Mouse (Mus musculus): ENCODE data around the gene Cachd1. TPM values are rescaled to one million over a fixed set of nuclear protein-coding genes. Genes with fewer than 3 reads are reported as not detected.

The Cachd1 gene
- polyA plus RNA-seq, 1 experiment from 2014 or later, result 4.2 TPM

DNA sequence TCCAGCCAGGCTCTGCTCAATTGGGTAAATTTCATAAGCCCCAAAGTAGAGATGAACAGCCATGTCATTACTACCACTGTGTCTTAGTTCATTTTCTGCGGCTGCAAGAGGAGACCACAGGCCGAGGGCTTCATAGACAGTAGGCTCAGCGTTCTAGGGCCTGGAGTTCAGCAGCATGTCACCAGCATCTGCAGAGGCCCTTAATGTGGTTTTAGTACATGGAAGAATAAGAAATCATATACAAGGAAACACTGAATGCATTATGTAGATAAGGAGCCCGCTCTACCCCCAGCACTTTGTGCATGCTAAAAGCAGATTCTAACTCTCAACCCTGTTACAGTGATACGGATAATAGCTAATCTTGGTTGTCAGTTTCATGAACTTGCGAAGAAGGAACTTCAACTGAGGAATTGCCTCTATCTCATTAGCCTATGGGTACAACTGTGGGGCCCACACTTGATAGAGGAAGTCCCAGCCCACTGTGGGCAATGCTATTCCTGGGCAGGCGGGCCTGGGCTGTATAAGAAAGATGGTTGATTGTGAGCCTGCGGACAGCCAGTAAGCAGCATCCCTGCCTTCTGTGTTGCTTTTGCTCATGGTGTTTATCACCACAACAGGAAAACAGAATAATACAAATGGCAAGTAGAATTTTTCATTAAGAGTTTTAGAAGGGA lies 110.4 kb downstream of the Cachd1 start:
- no peak for TF ChIP-seq EP300 (IDR thresholded peaks at IDR 0.05; ENCODE audit: low read depth)
- no peak for TF ChIP-seq CTCF (IDR thresholded peaks at IDR 0.05; ENCODE audit: low read depth)
- H3K9ac ChIP-seq (replicated peaks), result no peak overlapping the region
- 0 out of 2 replicates have a peak, but pooled peaks cover 5% of the 10 kb centered on the region for H3K4me1 ChIP-seq (ENCODE audit: insufficient read depth)
- peak; percentile 53 for ATAC-seq
- peak overlapping the region; percentile 40; the same call in 1 of the 2 replicates for H3K27ac ChIP-seq (ENCODE audit: low read depth)
- WGBS (ENCODE audit: insufficient replicate concordance), result 36% methylated on average over 8 of the region's 8 CpGs
- H3K9me3 ChIP-seq (ENCODE audit: low read length), result no peaks in the 10 kb centered on the region
- no peak overlapping the region for H3K4me3 ChIP-seq (ENCODE audit: low read depth, low read length)
- peak; percentile 22 for DNase-seq
- H3K4me2 ChIP-seq (ENCODE audit: low read depth, low read length), result no peak overlapping the region
- no peaks in the 10 kb centered on the region for H3K36me3 ChIP-seq (replicated peaks; ENCODE audit: insufficient read depth, low read length)
- H3K27me3 ChIP-seq (ENCODE audit: insufficient read depth, low read length), result no peaks in the 10 kb centered on the region

DNA sequence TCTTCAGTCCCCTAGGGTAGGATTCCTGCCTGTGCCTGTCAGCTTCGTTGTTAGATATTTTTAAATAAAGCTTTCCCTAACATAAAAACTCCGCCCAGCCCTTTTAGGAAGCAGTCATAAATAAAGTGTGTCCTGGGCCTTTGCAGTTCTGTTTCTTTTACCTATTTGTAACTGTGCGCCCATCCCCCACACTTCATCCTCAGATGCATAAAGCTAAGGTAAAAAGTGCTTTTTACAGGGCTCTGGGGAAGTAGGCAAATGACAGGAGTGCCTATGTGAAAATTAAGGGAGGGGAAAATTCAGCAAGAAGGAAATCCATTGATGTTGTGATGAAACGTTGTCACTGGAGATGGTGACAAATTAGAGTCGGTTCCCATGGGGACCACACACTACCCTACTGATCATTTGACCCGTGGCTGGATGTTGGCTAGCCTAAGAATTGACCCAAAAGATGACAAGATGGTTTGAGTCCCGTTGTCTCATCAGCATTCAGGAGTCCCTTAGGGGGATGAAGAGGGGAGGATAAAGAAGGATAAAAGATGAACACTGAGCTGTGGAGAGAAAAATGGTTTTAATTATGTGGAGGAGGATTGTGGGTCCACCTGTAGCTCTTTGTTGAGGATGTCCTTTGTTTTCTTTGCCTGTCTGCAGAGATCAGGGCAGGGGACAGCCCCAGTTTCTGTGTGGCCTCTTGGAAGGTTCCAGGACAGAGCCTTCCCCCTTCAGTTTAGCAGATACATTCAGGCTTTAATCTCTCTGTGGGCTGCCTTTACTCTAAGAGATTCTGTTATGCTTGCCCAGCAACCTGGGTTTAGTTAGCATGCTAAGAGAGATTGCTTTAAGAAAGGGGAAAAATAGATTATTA lies 113.9 kb downstream of the Cachd1 start:
- TF ChIP-seq EP300 (IDR thresholded peaks at IDR 0.05; ENCODE audit: low read depth) (no peak), CTCF (IDR thresholded peaks at IDR 0.05; ENCODE audit: low read depth) (no peak)
- DNase-seq (no peak), ATAC-seq (no peak)
- no peak overlapping the region for H3K9ac ChIP-seq (replicated peaks)
- H3K4me1 ChIP-seq (ENCODE audit: insufficient read depth), result 0 out of 2 replicates have a peak, but pooled peaks cover 5% of the 10 kb centered on the region
- H3K9me3 ChIP-seq (ENCODE audit: low read length), result no peaks in the 10 kb centered on the region
- WGBS (ENCODE audit: insufficient replicate concordance), result 55% methylated on average over 7 of the region's 7 CpGs
- H3K27ac ChIP-seq (ENCODE audit: low read depth), result no peak overlapping the region
- H3K4me2 ChIP-seq (ENCODE audit: low read depth, low read length), result no peak overlapping the region
- no peaks in the 10 kb centered on the region for H3K27me3 ChIP-seq (ENCODE audit: insufficient read depth, low read length)
- no peaks in the 10 kb centered on the region for H3K36me3 ChIP-seq (replicated peaks; ENCODE audit: insufficient read depth, low read length)
- H3K4me3 ChIP-seq (ENCODE audit: low read depth, low read length), result no peak overlapping the region

DNA sequence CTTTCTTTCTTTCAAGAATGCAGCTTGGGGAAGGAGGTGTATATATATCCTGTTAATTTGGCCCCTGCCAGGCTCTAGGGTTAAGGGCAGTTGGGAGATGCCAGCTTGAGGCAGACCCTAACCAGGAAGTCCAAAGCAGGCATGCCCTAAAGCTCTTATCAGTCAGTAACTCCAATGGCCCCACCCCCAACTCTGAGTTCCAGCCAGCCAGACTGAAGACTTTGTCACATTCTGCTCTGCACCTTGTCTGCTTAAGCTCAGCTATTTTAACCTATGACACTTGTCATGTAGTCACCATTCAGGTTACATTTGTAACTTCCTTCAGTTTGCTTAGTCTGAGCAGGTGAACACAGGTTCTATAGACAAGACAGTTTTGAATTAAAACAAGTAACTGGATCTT lies 117.3 kb downstream of the Cachd1 start:
- H3K27me3 ChIP-seq (ENCODE audit: insufficient read depth, low read length), result no peaks in the 10 kb centered on the region
- ATAC-seq (no peak), DNase-seq (no peak)

DNA sequence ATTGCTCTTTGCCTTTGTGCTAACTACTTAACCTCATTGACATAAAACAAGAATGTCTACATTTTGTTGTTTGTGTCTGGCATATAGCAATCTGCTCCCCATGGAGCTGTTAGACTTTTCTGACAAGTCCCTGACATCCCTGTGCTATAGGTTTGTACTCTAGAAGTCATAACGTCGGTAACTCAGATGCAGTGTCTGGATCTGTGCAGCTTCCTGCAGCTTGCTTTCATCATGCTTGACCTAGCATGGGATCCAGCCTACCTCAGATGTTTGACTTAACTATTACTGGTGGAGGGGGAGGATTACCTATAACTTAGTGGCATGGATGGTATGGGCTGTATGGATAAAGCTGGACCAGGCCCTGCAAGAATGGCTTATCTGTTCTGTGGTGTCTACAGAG lies 117.7 kb downstream of the Cachd1 start:
- ATAC-seq, result no peak
- no peak overlapping the region for H3K27ac ChIP-seq (ENCODE audit: low read depth)
- no peak overlapping the region for H3K9ac ChIP-seq (replicated peaks)
- H3K36me3 ChIP-seq (replicated peaks; ENCODE audit: insufficient read depth, low read length), result no peaks in the 10 kb centered on the region
- no peak for DNase-seq
- TF ChIP-seq EP300 (IDR thresholded peaks at IDR 0.05; ENCODE audit: low read depth), result no peak
- TF ChIP-seq CTCF (IDR thresholded peaks at IDR 0.05; ENCODE audit: low read depth), result no peak
- WGBS (ENCODE audit: insufficient replicate concordance), result 78% methylated on average over 2 of the region's 2 CpGs
- no peak overlapping the region for H3K4me2 ChIP-seq (ENCODE audit: low read depth, low read length)
- H3K4me1 ChIP-seq (ENCODE audit: insufficient read depth), result no peaks in the 10 kb centered on the region
- H3K27me3 ChIP-seq (ENCODE audit: insufficient read depth, low read length), result no peaks in the 10 kb centered on the region
- no peaks in the 10 kb centered on the region for H3K9me3 ChIP-seq (ENCODE audit: low read length)
- no peak overlapping the region for H3K4me3 ChIP-seq (ENCODE audit: low read depth, low read length)

More for the DNA sequence above, 117.3 kb downstream of the Cachd1 start:
- H3K9ac ChIP-seq (replicated peaks), result no peak overlapping the region
- H3K4me2 ChIP-seq (ENCODE audit: low read depth, low read length), result no peak overlapping the region
- H3K4me3 ChIP-seq (ENCODE audit: low read depth, low read length), result no peak overlapping the region
- TF ChIP-seq EP300 (IDR thresholded peaks at IDR 0.05; ENCODE audit: low read depth) (no peak), CTCF (IDR thresholded peaks at IDR 0.05; ENCODE audit: low read depth) (no peak)
- no peak overlapping the region for H3K27ac ChIP-seq (ENCODE audit: low read depth)
- no peaks in the 10 kb centered on the region for H3K4me1 ChIP-seq (ENCODE audit: insufficient read depth)
- no peaks in the 10 kb centered on the region for H3K36me3 ChIP-seq (replicated peaks; ENCODE audit: insufficient read depth, low read length)
- no peaks in the 10 kb centered on the region for H3K9me3 ChIP-seq (ENCODE audit: low read length)

DNA sequence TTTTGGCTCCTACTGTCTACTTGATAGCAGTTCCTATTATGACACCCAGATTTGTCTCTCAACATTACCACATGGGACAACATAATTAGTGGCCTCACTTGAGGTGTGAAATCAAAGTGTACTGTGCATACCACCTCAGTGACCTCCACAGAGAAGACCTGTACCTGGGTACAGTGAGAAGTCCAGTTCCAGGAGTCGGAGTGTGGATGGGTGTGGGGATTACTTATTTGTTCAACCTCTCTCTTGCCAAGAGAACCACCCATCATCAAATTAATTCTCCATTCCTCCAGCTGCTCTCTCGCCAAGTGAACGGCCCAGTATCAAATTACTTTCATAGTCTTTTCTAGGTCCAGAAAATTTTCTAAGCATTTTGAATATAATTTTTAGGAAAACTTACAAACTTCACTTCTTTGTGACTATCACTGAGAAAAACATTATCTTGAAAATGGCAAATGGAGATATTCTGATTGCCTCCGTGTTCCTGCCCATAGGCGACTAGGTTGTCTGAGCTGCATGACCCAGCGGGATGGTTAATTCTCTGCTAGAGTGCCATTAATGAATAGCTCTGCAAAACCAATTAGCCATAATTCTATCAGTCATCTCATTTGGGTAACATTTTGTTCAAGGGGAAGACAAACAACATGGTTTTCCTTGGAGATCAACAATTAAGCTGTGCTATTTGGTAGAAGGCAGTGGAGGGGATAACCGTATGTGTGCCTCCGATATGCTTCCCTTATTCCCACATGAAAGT lies 120.0 kb downstream of the Cachd1 start:
- TF ChIP-seq EP300 (IDR thresholded peaks at IDR 0.05; ENCODE audit: low read depth) (no peak), CTCF (IDR thresholded peaks at IDR 0.05; ENCODE audit: low read depth) (no peak)
- H3K36me3 ChIP-seq (replicated peaks; ENCODE audit: insufficient read depth, low read length), result no peaks in the 10 kb centered on the region
- ATAC-seq, result no peak
- 84% methylated on average over 8 of the region's 8 CpGs for WGBS (ENCODE audit: insufficient replicate concordance)
- no peak overlapping the region for H3K9ac ChIP-seq (replicated peaks)
- H3K27ac ChIP-seq (ENCODE audit: low read depth), result no peak overlapping the region
- no peak overlapping the region for H3K4me2 ChIP-seq (ENCODE audit: low read depth, low read length)
- H3K4me3 ChIP-seq (ENCODE audit: low read depth, low read length), result no peak overlapping the region
- no peaks in the 10 kb centered on the region for H3K4me1 ChIP-seq (ENCODE audit: insufficient read depth)
- no peak for DNase-seq
- H3K9me3 ChIP-seq (ENCODE audit: low read length), result no peaks in the 10 kb centered on the region
- H3K27me3 ChIP-seq (ENCODE audit: insufficient read depth, low read length), result no peaks in the 10 kb centered on the region

DNA sequence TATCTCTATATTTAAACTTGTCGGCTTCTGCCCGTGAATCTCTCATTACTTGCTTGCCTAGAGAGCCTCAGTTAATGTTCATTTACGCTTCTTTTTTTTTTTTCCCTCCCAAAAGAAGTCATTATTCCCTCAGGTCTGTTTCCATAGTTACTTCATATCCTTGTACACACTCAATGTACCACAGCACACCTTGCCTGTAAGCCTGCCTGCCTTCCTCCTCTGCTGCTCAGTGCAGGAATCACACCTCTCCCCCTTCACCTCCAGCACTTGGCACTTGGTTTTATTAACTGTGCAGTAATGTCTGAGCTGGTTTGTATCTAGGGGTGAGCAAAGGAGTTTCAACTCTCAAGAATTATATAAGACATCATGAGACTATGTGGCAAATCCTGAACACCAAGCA lies 121.5 kb downstream of the Cachd1 start:
- no peaks in the 10 kb centered on the region for H3K36me3 ChIP-seq (replicated peaks; ENCODE audit: insufficient read depth, low read length)
- WGBS (ENCODE audit: insufficient replicate concordance), result 88% methylated on average over 3 of the region's 3 CpGs
- H3K27ac ChIP-seq (ENCODE audit: low read depth), result no peak overlapping the region
- no peak overlapping the region for H3K4me2 ChIP-seq (ENCODE audit: low read depth, low read length)
- H3K4me1 ChIP-seq (ENCODE audit: insufficient read depth), result no peaks in the 10 kb centered on the region
- ATAC-seq (no peak), DNase-seq (no peak)
- no peak for TF ChIP-seq CTCF (IDR thresholded peaks at IDR 0.05; ENCODE audit: low read depth)
- TF ChIP-seq EP300 (IDR thresholded peaks at IDR 0.05; ENCODE audit: low read depth), result no peak
- H3K9me3 ChIP-seq (ENCODE audit: low read length), result no peaks in the 10 kb centered on the region
- H3K9ac ChIP-seq (replicated peaks), result no peak overlapping the region
- H3K27me3 ChIP-seq (ENCODE audit: insufficient read depth, low read length), result no peaks in the 10 kb centered on the region
- H3K4me3 ChIP-seq (ENCODE audit: low read depth, low read length), result no peak overlapping the region

Data from liver, postnatal 0 days (tissue).